Mouse (Mus musculus) urinary bladder, adult 2 months (tissue): ENCODE measurements around the gene Pcbp3. TPM values are rescaled to one million over a fixed set of nuclear protein-coding genes. Genes with fewer than 3 reads are reported as not detected.
"Not testable (repeated sequence)": the region's sequence is repeated elsewhere in the genome, so short reads cannot be mapped to it uniquely, and the experiment has no call there.

ENCODE experiments used
- DNase-seq: peaks from one replicate; pipeline ENCODE4 v3.0.0; 2022; ENCODE audit warnings: low spot score
- polyA plus RNA-seq: library from polyadenylated mRNA; depleted of rRNA; stranded (reverse); fragments of >200 nt; gene quantifications from 2 replicates; pipeline ENCODE4 v1.2.3, GENCODE M21; 2012

Gene Pcbp3
- polyA plus RNA-seq, 1 experiment, result 32.0 TPM

- DNase-seq, result no peak
These were observed 160.4 kb downstream of the Pcbp3 start for GRCm38 (mm10) chr10:76801237-76801641.

DNA sequence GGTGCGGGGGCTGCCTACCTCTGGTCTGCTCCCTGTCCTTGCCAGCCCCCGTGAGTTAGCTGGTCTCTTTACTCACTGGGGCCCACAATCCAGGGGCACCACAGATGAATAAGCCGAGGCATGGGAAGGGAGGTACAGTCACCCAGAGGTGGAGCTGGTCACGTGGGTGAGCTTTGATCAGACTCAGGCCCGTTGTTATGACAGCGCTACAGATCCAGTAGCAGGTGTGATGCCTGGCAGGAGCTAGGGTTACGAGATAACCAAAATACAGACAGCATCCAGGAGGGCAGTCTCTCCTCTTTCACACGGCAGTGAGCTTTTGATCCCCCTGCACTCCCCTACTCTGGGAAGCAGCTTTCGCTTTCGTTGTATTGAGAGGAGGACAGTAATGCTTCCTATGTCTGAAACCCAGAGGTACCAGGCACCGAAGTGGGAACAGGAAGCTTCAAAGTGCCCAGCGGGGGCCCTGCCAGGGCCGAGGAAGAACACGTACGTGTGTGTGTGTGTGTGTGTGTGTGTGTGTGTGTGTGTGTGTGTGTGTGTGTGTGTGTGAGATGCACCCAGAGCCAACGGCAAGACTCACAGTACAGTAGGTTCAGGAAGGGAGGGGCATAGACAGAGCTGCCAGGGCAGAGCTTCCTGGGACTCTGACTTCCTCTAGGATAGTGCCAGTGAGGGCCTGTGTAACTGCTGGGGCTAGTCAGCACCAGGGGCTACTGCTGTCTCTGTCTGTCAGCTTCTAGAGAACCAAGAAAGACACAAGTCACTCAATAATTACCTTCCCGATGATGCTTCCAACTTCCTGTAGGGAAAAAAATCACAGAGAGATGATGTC, 162.7 kb downstream of the Pcbp3 start:
- no peak for DNase-seq

DNA sequence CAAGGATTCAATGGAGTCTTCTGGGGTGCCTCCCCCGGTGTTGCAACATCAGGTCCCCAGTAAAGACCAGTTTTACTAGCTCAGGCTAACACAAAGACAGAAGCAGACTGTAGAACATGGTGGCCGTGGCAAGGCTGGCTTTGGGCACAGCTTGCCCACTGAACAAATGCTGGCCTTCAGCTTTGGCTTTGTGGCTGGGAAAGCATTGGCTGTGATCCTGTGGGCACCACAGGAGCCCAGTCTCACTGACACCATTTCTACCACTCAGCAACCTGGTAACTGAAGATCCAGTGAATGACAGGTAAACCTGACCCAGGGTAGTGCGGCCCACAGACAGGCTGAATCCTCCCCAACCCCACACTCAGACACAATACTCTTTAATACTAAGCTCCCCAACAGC, 167.6 kb downstream of the Pcbp3 start:
- no peak for DNase-seq

DNA sequence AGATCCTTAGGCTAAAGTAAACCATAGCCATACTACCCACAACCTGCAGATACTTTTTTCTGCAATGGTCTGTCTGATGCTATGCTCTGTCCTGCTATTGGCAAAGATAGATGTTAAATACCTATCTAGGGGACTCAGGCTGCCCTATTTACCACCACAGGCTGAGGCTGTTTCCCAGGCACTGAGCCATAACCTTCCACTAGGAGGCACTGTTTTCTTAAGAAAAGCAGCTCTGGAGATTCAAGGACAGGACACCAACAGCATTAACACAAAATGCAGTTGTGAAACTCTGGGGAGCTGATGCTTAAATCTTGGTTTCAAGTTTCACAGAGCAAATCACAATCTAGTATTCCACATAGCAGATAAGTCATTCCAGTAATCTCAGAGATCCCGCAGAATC, 170.2 kb downstream of the Pcbp3 start:
- DNase-seq, result no peak

DNA sequence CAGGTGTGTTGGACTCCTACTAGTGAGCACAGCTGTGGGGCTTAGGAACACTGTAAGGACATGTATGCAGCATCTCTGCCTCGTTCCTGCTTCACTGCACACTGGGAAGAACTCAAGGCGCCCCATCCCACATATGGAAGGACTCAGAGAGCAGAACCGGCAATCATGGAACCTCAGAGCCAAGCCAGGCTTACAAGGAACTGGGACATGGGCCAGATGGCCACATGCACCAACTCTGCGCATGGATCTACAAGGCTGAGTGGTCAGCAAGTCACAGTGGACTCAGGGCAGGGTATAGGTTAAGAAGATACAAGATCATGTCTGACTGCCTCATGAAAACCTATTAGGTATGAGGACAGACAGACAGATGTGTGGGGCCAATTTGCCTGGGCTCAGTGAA, 171.8 kb downstream of the Pcbp3 start:
- DNase-seq, result no peak

- no peak for DNase-seq
These were observed 176.4 kb downstream of the Pcbp3 start for GRCm38 (mm10) chr10:76785312-76785711.

DNA sequence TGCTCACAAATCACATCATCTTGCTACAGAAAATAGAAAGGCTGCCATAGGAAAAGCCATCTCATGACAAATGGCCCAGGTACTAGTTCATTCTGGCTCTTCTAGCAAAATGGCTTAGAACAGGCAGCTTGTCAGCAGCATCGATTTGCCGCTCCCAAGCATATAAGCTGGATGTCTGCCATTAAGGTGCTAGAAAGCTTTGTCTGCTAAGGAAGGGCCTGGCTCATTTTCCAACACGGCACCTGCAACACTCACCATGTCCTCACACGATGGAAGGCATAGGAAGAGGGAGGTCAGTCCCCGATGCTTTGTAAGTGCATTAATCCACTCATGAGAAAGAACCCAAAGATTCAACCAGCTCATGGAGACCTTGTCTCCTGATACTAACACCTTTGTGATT, 182.5 kb downstream of the Pcbp3 start:
- no peak for DNase-seq

GRCm38 (mm10) chr10:76771624-76772023, 190.1 kb downstream of the Pcbp3 start:
- no peak for DNase-seq

DNA sequence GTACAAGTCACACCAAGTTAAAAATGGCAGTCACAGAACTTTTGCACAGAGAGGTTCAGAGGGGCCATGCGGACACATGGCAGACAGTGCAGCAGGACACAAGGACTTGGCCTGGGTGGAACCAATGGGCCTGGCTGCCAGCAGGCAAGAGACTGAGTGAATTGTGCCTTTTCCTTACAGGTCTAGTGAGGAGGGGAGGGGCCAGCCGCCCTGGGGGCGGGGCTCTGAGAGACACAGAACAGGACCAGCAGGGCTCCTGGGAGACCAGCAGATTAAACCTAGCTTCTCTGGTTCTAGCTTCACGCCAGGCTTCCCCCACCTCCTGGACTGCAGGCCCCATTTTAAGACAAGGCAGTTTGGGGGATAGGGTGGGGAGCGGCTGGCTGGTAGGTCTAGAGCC, 190.6 kb downstream of the Pcbp3 start:
- DNase-seq, result no peak

GRCm38 (mm10) chr10:76769581-76769980, 192.1 kb downstream of the Pcbp3 start:
- DNase-seq, result peak; percentile 6

GRCm38 (mm10) chr10:76766196-76766595, 195.5 kb downstream of the Pcbp3 start:
- DNase-seq, result no peak

DNA sequence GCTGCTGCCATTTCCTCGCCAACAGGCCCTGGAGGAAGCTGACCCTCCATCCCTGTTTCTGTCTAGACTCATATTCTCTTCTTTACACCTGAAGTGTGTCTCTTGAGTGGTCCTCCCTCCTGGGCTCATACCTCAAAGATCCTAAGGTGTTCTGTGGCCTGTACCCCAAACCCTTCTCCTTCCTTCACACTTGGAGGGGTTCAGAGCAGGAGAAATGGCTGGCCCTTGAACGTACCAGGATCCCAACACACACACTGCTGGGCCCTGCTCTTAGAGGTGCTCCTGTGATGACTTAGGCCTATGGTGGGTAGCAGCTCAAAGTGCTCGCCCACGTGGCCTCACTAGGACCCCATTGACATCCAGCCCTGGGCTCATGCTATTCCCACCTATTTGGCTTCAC, 196.8 kb downstream of the Pcbp3 start:
- DNase-seq, result no peak

- no peak for DNase-seq
These were observed 198.7 kb downstream of the Pcbp3 start for GRCm38 (mm10) chr10:76763016-76763415.

- DNase-seq, result no peak
These were observed 199.3 kb downstream of the Pcbp3 start for GRCm38 (mm10) chr10:76762411-76762810.

GRCm38 (mm10) chr10:76759878-76760277, 201.8 kb downstream of the Pcbp3 start:
- no peak for DNase-seq

DNA sequence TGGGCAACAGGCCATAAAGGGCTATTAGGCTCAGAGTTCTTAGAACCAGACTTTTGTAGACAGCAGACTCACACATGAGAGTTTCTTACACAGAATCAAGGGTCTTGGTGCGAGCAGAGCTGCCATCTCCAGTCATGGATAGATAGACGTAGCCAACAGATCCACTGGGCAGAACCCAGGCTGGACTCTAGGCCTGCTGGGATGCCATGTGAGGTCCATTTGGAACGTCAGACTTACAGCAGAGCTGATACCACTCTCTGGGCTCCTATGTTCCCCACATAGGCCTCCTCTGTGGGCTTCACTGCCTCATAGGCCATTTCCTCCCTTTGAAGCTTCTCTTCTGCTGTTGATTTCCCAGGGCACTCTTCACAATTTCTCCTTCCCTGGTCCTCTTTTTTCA, 208.0 kb downstream of the Pcbp3 start:
- DNase-seq, result no peak

DNA sequence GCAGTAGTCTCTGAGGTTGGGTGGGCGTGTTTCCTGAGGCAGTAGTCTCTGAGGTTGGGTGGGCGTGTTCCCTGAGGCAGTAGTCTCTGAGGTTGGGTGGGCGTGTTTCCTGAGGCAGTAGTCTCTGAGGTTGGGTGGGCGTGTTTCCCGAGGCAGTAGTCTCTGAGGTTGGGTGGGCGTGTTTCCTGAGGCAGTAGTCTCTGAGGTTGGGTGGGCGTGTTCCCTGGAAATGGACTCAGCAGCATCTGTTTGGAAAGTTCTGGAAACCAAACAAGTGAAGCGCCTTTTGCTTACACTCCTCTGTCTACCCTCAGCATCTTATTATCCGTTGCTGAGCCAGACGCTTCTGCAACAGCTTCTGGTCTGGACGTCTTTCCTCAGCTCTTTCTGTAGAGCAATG, 217.4 kb downstream of the Pcbp3 start:
- not testable (repeated sequence) for DNase-seq

- DNase-seq, result no peak
These were observed 224.9 kb downstream of the Pcbp3 start for GRCm38 (mm10) chr10:76736764-76737163.

DNA sequence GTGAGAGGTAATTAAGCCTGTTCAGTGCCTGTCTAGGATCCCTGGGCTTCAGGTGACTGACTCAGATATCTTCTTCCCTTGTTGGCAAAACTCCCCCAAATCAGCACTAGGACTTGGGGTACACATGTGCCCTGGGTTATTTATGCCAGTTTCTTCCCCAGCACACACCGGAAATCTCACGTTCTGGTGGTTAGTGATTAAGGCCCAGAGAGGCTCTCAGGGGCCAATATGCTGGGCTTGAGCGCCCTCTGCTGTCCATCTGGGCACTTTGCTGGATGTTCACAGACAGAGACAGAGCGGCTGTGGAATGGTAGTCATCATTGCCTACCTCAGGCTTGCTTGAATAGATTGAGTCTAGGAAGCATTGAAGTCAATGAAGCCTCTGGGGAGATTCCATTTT, 226.7 kb downstream of the Pcbp3 start:
- DNase-seq, result peak; percentile 62

- DNase-seq, result no peak
These were observed 228.0 kb downstream of the Pcbp3 start for GRCm38 (mm10) chr10:76733677-76734068.

- no peak for DNase-seq
These were observed 228.6 kb downstream of the Pcbp3 start for GRCm38 (mm10) chr10:76732881-76733676.

GRCm38 (mm10) chr10:76732391-76732790, 229.3 kb downstream of the Pcbp3 start:
- DNase-seq, result no peak

DNA sequence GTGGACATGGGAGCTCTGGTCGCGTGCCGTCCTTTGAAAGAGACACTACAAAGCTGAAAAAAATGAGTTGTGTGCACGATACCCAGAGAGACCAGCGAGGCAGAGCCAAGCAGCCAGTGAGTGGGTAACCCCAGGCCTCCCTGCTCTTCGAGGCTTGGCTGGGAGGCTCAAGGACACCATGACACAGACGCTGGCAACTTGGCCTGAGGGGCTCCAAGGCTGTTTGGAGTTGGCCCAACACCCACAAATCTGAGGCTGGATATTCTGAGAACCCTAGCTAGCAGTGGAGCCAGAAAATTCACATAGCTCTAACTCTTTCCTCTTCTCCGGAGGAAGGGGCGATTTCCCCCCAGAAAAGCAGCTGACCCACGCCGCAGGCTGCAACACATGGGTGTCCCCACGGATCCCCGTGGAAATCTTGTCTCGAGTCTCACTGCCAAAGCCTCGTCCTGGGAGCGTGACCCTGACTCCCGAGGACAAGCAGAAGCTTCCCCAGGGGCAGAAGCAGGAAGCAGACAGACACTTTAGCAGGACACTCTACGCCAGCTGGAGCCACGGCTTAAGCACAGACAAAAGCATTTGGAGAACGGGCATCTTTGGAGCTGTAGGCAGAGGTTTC, 230.0 kb downstream of the Pcbp3 start:
- no peak for DNase-seq
